Mouse (Mus musculus) stomach, postnatal 0 days (tissue): ENCODE results near the gene Tmed10. TPM values are rescaled to one million over a fixed set of nuclear protein-coding genes. Genes with fewer than 3 reads are reported as not detected.

Experiments
- ATAC-seq: fragments of 200-750 bp; cut with Nextera tagmentation; 2 replicates; pipeline ENCODE4 v1.8.0; 2017; ENCODE audit not compliant: low FRiP score, low TSS enrichment
- DNase-seq: peaks from one replicate; pipeline ENCODE4 v3.0.0-alpha.2; 2016; ENCODE audit warnings: low spot score
- H3K27ac ChIP-seq: fragments of 300-500 bp; sonication (generic); replicated peaks from 2 replicates; pipeline ENCODE4 v1.5.1; 2014; ENCODE audit warnings: mild to moderate bottlenecking, control low read depth
- H3K27me3 ChIP-seq: fragments of 300-500 bp; sonication (generic); 2 replicates; pipeline ENCODE4 v1.6.1; 2014; ENCODE audit warnings: low read length; ENCODE audit not compliant: control insufficient read depth, insufficient read depth
- H3K36me3 ChIP-seq: fragments of 300-500 bp; sonication (generic); 2 replicates; pipeline ENCODE4 v1.6.1; 2014; ENCODE audit warnings: low read length, mixed read lengths; ENCODE audit not compliant: control insufficient read depth, insufficient read depth
- H3K4me1 ChIP-seq: fragments of 300-500 bp; sonication (generic); replicated peaks from 2 replicates; pipeline ENCODE4 v1.6.1; 2014; ENCODE audit warnings: antibody characterized with exemption; ENCODE audit not compliant: control insufficient read depth, insufficient read depth
- H3K4me2 ChIP-seq: fragments of 300-500 bp; sonication (generic); replicated peaks from 2 replicates; pipeline ENCODE4 v1.6.1; 2014; ENCODE audit warnings: low read depth, mild to moderate bottlenecking, control low read depth, moderate library complexity
- H3K4me3 ChIP-seq: fragments of 300-500 bp; sonication (generic); 2 replicates; pipeline ENCODE4 v1.5.1; 2014; ENCODE audit warnings: low read depth, low read length, control low read depth
- H3K9ac ChIP-seq: fragments of 300-500 bp; sonication (generic); 2 replicates; pipeline ENCODE4 v1.6.1; 2014; ENCODE audit warnings: mild to moderate bottlenecking, low read length, control low read depth, mixed read lengths
- H3K9me3 ChIP-seq: fragments of 300-500 bp; sonication (generic); 2 replicates; pipeline ENCODE4 v1.6.1; 2016; ENCODE audit warnings: low read length; ENCODE audit not compliant: control insufficient read depth
- CTCF ChIP-seq: IDR thresholded peaks from 2 replicates; pipeline ENCODE4 v1.5.1; 2016; ENCODE audit warnings: antibody characterized with exemption, low read depth, mild to moderate bottlenecking, moderate library complexity
- EP300 ChIP-seq: optimal IDR thresholded peaks from 2 replicates; pipeline ENCODE3; 2016; ENCODE audit warnings: antibody characterized with exemption
- WGBS: fragments of 180-500 bp; shearing (Covaris S2); extraction: QIAGEN DNeasy Blood & Tissue Kit; methylation state at CpG from one replicate; pipeline ENCODE4 v1.1.7; 2014; 5-methylcytosine and 5-hydroxymethylcytosine counted together
- polyA plus RNA-seq: library from polyadenylated mRNA; unstranded; fragments of >200 nt; fragmentation: Nextera tagmentation; extraction: Ambion mirVana; gene quantifications from 2 replicates; pipeline ENCODE4 v1.2.1, GENCODE M21; 2015

The Tmed10 gene
- polyA plus RNA-seq, 1 experiment from 2014 or later, result 370 TPM

DNA sequence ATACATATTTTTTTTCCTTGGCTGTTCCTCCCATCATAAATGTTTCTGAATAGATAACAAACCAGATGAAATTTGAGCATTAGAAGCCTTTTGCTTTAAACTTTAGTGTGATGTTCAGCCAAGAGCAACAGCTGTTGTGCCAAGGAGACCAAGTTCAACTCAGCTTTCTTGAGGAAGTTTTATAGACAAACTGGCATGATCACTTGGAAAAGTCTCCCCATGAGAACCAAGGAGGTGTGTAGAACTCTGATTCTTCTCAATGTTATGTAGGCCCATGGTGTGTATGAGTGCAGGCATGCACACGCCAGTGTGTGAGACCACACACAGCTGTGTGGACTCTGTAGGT, 75.8 kb downstream of the Tmed10 start:
- Histone ChIP-seq H3K36me3 (peaks cover 19% of the 10 kb centered on the region), H3K27ac (0 out of 2 replicates have a peak overlapping the region, but pooled peaks have one; percentile 36), H3K27me3 (no peaks in the 10 kb centered on the region), H3K9me3 (no peaks in the 10 kb centered on the region), H3K4me1 (0 out of 2 replicates have a peak, but pooled peaks cover 2% of the 10 kb centered on the region), H3K4me3 (no peak overlapping the region), H3K9ac (no peak overlapping the region), H3K4me2 (no peak overlapping the region)
- no peak for ATAC-seq
- 69% methylated on average over 1 of the region's 1 CpGs for WGBS
- DNase-seq, result no peak
- TF ChIP-seq EP300 (no peak), CTCF (no peak)

DNA sequence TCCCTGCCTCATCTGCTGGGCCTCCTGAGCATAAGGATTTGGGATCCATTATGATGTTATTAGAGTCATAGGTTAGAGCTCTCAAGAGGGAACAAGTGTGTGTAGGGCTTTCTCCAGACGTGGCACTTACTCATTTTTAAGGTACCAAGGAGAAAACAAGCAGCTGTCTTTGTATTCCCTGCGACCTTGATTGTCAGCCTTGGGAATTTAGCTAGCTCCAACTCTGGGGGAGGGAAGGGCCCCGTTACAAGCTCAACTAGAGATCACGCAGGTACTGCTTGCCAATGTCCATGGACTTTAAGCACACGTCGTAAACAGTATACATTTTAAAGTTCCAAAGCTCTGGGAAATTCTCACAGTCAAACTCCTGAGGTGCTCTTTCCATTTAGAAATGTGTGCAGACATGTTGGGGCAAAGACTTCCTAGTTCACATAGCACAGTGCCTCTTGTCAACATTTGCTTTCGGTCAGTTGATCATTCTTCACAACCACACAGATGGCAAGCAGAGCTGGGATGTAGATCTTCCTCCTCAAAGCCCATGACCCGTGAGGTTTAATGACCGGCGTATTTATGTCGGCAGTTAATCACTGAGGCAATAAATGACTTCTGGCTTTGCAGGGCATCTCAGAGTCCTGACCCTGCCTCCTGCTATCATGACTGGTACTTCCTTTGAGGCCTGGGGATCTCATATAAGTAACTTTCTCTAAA, 76.4 kb downstream of the Tmed10 start:
- Histone ChIP-seq H3K4me2 (no peak overlapping the region), H3K27me3 (no peaks in the 10 kb centered on the region), H3K9ac (no peak overlapping the region), H3K4me1 (0 out of 2 replicates have a peak, but pooled peaks cover 2% of the 10 kb centered on the region), H3K4me3 (no peak overlapping the region), H3K36me3 (peaks cover 17% of the 10 kb centered on the region), H3K27ac (no peak overlapping the region), H3K9me3 (no peaks in the 10 kb centered on the region)
- ATAC-seq (no peak), DNase-seq (no peak)
- WGBS, result 45% methylated on average over 11 of the region's 11 CpGs
- no peak for TF ChIP-seq CTCF
- no peak for TF ChIP-seq EP300

DNA sequence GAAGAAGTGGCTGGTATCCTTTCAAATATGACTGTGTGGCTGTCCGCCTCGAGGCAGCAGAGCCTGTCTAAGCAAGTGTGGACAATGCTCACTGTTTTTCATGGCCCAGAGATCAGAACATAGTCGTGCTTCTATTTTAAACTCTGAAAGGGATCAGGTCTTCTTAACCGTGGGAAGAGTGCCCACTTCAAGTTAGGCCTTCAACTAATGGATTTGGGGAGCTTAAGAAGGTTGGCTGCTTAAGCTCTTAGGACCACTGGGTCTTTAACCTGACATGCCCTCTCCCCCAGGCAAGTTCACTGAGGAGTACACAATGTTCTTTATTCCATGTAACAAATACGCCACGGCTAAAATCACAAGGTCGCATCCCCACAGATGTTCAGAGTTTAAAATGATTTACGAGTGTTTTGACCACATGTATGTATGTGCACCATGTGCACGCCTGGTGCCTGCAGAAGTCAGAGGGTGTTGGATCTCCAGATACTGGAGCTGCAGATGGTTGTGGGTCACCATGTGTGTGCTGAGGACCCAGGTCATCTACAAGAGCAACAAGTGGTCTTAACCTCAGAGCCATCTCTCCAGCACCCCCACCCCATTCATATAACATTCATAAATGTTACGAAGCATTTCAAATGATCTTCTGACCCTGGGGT, 77.2 kb downstream of the Tmed10 start:
- Histone ChIP-seq H3K27me3 (no peaks in the 10 kb centered on the region), H3K4me3 (no peak overlapping the region), H3K36me3 (peaks cover 13% of the 10 kb centered on the region), H3K4me2 (no peak overlapping the region), H3K9me3 (no peaks in the 10 kb centered on the region), H3K4me1 (0 out of 2 replicates have a peak, but pooled peaks cover 2% of the 10 kb centered on the region), H3K9ac (no peak overlapping the region), H3K27ac (no peak overlapping the region; the same call in 1 of the 2 replicates)
- DNase-seq (no peak), ATAC-seq (peak; percentile 26; the same call in 1 of the 2 replicates)
- 56% methylated on average over 10 of the region's 10 CpGs for WGBS
- TF ChIP-seq EP300 (no peak), CTCF (no peak)

- Histone ChIP-seq H3K4me2 (no peak overlapping the region), H3K36me3 (peaks cover 12% of the 10 kb centered on the region), H3K4me1 (0 out of 2 replicates have a peak, but pooled peaks cover 2% of the 10 kb centered on the region), H3K4me3 (no peak overlapping the region), H3K9me3 (no peaks in the 10 kb centered on the region), H3K27me3 (no peaks in the 10 kb centered on the region), H3K9ac (no peak overlapping the region), H3K27ac (no peak overlapping the region)
- DNase-seq (no peak), ATAC-seq (no peak)
- 74% methylated on average over 5 of the region's 5 CpGs for WGBS
- TF ChIP-seq EP300 (no peak), CTCF (no peak)
Observed at GRCm38 (mm10) chr12:85296915-85297314, 77.7 kb downstream of the Tmed10 start.

- H3K4me3 ChIP-seq, result no peak overlapping the region
- H3K9ac ChIP-seq, result no peak overlapping the region
- 87% methylated on average over 2 of the region's 2 CpGs for WGBS
- H3K9me3 ChIP-seq, result no peaks in the 10 kb centered on the region
- no peaks in the 10 kb centered on the region for H3K27me3 ChIP-seq
- 0 out of 2 replicates have a peak, but pooled peaks cover 2% of the 10 kb centered on the region for H3K4me1 ChIP-seq
- no peak for ATAC-seq
- no peak for DNase-seq
- no peak overlapping the region for H3K27ac ChIP-seq
- H3K36me3 ChIP-seq, result no peaks in the 10 kb centered on the region
- no peak for TF ChIP-seq EP300
- no peak for TF ChIP-seq CTCF
- no peak overlapping the region for H3K4me2 ChIP-seq
Observed at GRCm38 (mm10) chr12:85295506-85295905, 79.1 kb downstream of the Tmed10 start.

DNA sequence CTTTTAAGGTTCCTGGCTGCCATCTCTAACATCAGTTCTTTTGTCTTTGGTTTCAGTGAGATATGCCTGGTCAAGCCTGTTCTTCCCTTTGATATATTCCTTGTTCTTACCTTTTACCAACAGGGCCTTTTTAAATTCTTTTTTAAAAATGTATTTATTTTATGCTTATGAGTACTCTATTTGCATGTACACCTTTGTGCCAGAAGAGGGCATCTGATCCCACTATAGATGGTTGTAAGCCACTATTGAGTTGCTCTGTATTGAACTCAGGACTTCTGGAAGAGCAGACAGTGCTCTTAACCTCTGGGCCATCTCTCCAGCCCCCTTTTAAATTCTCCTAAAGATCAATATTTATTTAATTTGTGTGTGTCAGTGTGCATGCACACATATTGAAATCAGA, 81.7 kb downstream of the Tmed10 start:
- Histone ChIP-seq H3K27me3 (no peaks in the 10 kb centered on the region), H3K9me3 (no peaks in the 10 kb centered on the region), H3K27ac (no peak overlapping the region), H3K4me1 (0 out of 2 replicates have a peak, but pooled peaks cover 1% of the 10 kb centered on the region), H3K36me3 (no peaks in the 10 kb centered on the region), H3K4me3 (no peak overlapping the region), H3K4me2 (no peak overlapping the region), H3K9ac (no peak overlapping the region)
- DNase-seq, result no peak
- ATAC-seq, result no peak
- TF ChIP-seq CTCF, result peak; percentile 41
- TF ChIP-seq EP300, result no peak
